Mouse (Mus musculus): Measurements from ENCODE around the gene Olfr573-ps1. TPM values are rescaled to one million over a fixed set of nuclear protein-coding genes. Genes with fewer than 3 reads are reported as not detected.

Olfr573-ps1 gene
- polyA plus RNA-seq (2015; fragmentation: Illumina TruSeq; extraction: RNeasy Lipid Tissue Mini Kit (QIAGEN cat#74804); ENCODE audit: insufficient read depth, low read depth, low replicate concordance): not detected

DNA sequence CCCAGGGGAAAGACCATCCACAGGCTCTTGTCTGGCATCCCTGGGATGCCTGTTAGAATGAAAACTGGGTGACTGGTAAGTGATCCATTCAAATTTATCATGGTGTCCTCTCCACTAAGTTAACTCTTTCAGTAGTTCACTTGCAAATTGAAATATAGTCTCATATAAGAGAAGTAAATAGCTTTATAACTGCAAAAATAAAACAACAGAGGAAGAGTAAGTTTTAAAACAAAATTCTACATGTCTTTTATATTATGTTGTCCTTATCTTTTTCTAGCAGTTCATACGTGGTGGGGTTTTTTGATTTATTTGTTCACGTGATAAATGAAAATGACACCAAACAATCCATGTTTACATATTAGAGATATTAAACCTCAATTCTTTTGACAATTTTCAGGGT lies at the start of gene Olfr573-ps1:
Gene Olfr573-ps1, minus strand, starts transcription at position 101 of the 400 bp plus-strand sequence.

DNA sequence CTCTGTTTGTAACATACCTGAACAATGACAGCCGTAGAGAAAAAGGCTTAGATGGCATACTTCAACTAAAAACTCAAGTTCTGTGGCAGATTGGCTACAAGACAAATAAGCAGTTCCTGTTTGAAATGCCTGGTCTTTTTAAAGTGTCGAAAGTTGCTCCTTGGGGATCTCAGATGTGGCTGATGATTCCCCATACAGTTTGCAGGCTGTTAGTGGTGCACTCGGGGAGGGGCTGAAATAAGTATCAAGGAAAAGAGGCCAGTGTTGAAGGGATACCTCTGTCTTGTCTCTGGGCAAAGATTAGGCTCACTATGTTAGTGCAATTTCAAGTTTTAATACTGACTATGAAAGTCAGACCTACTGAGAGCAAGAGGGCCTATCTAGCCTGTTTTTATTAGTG lies 46.8 kb upstream of the Olfr573-ps1 start, which contains the start of gene Olfr578:
Gene Olfr578, minus strand, starts transcription at position 101 of the 400 bp plus-strand sequence.

DNA sequence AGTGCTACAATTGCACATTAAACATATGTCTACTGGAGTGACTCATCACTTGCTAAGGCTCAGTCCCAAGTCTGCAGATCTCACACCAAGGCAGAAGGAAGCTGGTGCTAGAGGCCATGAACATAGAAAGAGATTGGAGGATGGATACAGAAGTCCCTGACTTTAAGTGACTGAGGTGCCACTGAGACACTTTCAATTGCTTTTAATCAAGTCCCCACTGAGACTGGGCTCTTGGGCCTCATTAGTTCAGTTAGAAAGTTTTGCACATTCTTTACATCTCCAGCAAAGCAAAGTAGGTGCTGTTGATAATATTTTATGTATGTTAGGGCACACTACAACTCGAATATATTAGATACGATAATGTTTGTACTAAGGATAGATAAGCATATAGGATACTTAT lies 33.5 kb upstream of the Olfr573-ps1 start, which contains the start of gene Olfr577:
Gene Olfr577, minus strand, starts transcription at position 101 of the 400 bp plus-strand sequence.

DNA sequence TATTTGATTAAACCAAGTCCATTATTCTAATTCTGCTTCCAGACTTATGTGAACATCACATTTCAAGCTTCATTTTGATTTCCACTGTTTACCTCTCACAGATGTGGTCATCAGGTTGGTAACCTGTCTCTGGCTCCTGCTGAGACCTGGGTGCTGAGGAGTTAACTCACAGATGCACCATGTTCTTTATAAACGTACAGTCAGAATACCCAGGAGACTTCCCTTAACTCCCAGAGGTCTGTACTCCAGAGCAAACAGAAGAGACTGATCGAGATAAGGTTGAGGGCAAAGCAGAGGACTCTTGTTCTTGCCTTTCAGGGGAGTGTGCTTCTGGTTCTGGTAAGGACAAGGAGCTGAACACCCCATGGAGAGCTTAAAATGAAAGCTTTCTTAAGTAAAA lies 20.0 kb upstream of the Olfr573-ps1 start, which contains the start of gene Olfr576:
Gene Olfr576, plus strand, starts transcription at position 301 of the 400 bp plus-strand sequence.

DNA sequence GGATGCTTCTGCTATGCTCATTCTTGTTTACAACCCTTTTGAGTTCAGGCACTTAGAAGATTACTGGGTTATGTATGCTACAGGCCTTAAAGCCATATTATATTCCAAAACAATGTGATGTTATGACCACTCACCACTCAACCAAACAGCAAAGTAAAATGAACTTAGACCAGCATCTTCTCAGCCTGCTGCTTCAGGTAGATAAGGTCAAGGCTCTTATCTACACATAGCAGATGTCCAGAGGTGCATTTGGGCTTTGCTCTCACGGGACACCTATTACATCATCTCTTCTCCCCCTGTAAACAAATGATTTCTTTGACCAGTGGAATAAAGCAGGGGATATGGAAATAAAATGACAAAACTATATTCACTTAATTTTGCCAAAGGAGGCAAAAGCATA lies 16.2 kb upstream of the Olfr573-ps1 start, which contains the start of gene Olfr575:
Gene Olfr575, minus strand, starts transcription at position 183 of the 400 bp plus-strand sequence.

DNA sequence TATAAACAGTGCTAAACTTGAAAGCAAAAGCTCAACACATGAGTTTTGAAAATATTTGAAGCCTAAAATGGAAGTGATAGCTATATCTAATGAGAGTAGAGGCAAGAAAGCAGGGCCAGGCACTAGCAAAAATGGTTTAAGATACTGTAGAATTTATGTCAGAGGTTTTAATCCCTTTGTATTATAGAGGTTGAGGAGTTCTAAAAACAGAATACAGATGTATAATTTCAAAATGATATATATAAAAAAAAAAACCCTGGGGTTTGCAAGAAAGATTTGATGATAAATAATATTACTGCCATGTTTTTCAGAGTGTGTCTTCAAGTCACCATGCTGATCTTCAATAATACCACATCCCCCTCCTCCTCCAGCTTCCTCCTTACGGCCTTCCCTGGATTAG lies 5.8 kb upstream of the Olfr573-ps1 start, which contains the start of gene Olfr574:
Gene Olfr574, plus strand, starts transcription at position 301 of the 400 bp plus-strand sequence.

DNA sequence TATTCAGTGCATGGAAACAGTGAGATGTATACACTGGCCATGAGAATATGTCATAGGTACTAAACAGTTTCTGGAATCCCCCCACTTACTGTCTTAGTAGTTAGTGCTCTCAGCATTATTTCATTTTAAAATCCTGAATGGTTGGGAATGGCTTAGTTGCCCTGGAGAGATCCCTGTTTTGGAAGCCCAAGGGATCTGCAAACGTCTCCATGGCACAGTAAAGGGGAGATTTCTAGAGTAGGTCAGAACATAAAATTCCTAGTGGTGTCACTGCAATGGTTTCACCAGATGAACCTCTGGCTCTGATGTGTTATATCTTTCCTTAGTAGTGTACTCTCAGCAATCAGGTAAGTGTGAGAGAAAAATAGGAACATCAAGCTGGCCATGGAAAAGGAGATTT lies 18.3 kb downstream of the Olfr573-ps1 start, which contains the start of gene Olfr572:
Gene Olfr572, plus strand, starts transcription at position 301 of the 400 bp plus-strand sequence.

DNA sequence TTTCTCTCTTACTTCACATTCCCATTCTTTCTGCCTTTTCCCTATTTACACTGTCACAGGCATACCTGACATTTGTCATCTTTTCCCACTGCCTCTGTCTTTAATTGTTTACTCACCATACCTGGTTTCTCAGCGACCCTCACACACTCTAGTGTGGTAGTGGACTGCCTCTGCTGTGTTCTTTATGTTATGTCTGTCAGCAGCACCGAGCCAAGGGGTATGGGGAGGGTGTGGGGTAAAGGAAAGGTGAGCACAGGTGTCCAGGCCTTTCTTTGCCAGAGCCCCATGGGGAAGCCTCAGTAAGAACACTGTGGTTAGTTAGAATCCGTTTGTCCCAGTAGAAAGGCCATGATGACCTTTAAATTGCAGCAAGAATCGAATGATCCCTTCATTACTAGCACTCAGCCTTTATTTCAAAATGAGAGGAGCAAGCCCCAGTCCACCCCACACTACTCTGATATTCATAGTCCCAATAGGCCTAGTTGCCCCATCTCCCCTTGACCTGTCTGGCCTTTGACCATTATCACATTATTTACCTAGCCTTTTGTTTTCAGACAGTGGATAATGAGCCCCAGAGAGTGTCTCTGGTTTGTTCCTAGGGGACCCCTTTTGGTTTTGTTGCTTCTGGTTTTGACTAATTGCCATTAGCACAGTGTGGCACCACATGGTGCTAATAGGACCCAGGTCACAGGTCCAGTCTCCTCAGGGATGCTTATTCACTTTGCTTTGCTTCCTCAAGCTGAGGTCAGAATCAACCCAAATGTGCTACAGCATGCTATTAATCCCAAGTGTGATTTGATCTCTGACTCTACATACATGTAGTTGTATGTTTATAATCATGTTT lies 25.1 kb downstream of the Olfr573-ps1 start, which contains the start of gene Olfr571:
Gene Olfr571, minus strand, starts transcription at position 505 of the 844 bp plus-strand sequence.

Other genes with a start within 250 kb of the Olfr573-ps1 start
- not detected for gene Olfr557, start 246.7 kb downstream of the Olfr573-ps1 start, polyA plus RNA-seq (2015; fragmentation: Illumina TruSeq; extraction: RNeasy Lipid Tissue Mini Kit (QIAGEN cat#74804); ENCODE audit: insufficient read depth, low read depth, low replicate concordance)
- 0.44 TPM for gene Olfr558, start 240.4 kb downstream of the Olfr573-ps1 start, polyA plus RNA-seq (2015; fragmentation: Illumina TruSeq; extraction: RNeasy Lipid Tissue Mini Kit (QIAGEN cat#74804); ENCODE audit: insufficient read depth, low read depth, low replicate concordance)
- gene Olfr33, start 223.5 kb downstream of the Olfr573-ps1 start, polyA plus RNA-seq (2015; fragmentation: Illumina TruSeq; extraction: RNeasy Lipid Tissue Mini Kit (QIAGEN cat#74804); ENCODE audit: insufficient read depth, low read depth, low replicate concordance): not detected
- gene Olfr559, start 215.1 kb downstream of the Olfr573-ps1 start, polyA plus RNA-seq (2015; fragmentation: Illumina TruSeq; extraction: RNeasy Lipid Tissue Mini Kit (QIAGEN cat#74804); ENCODE audit: insufficient read depth, low read depth, low replicate concordance): not detected
- not detected for gene Olfr560, start 183.2 kb downstream of the Olfr573-ps1 start, polyA plus RNA-seq (2015; fragmentation: Illumina TruSeq; extraction: RNeasy Lipid Tissue Mini Kit (QIAGEN cat#74804); ENCODE audit: insufficient read depth, low read depth, low replicate concordance)
- gene Olfr78, start 183.1 kb downstream of the Olfr573-ps1 start, polyA plus RNA-seq (2015; fragmentation: Illumina TruSeq; extraction: RNeasy Lipid Tissue Mini Kit (QIAGEN cat#74804); ENCODE audit: insufficient read depth, low read depth, low replicate concordance): 2.1 TPM
- not detected for gene Olfr561, start 171.4 kb downstream of the Olfr573-ps1 start, polyA plus RNA-seq (2015; fragmentation: Illumina TruSeq; extraction: RNeasy Lipid Tissue Mini Kit (QIAGEN cat#74804); ENCODE audit: insufficient read depth, low read depth, low replicate concordance)
- gene Olfr564, start 139.1 kb downstream of the Olfr573-ps1 start, polyA plus RNA-seq (2015; fragmentation: Illumina TruSeq; extraction: RNeasy Lipid Tissue Mini Kit (QIAGEN cat#74804); ENCODE audit: insufficient read depth, low read depth, low replicate concordance): not detected
- not detected for gene Olfr566, start 83.8 kb downstream of the Olfr573-ps1 start, polyA plus RNA-seq (2015; fragmentation: Illumina TruSeq; extraction: RNeasy Lipid Tissue Mini Kit (QIAGEN cat#74804); ENCODE audit: insufficient read depth, low read depth, low replicate concordance)
- gene Olfr568, start 65.5 kb downstream of the Olfr573-ps1 start, polyA plus RNA-seq (2015; fragmentation: Illumina TruSeq; extraction: RNeasy Lipid Tissue Mini Kit (QIAGEN cat#74804); ENCODE audit: insufficient read depth, low read depth, low replicate concordance): not detected
- gene Olfr569, start 51.7 kb downstream of the Olfr573-ps1 start, polyA plus RNA-seq (2015; fragmentation: Illumina TruSeq; extraction: RNeasy Lipid Tissue Mini Kit (QIAGEN cat#74804); ENCODE audit: insufficient read depth, low read depth, low replicate concordance): not detected
- gene Olfr570, start 48.0 kb downstream of the Olfr573-ps1 start, polyA plus RNA-seq (2015; fragmentation: Illumina TruSeq; extraction: RNeasy Lipid Tissue Mini Kit (QIAGEN cat#74804); ENCODE audit: insufficient read depth, low read depth, low replicate concordance): not detected
- gene Olfr571, start 25.0 kb downstream of the Olfr573-ps1 start, polyA plus RNA-seq (2015; fragmentation: Illumina TruSeq; extraction: RNeasy Lipid Tissue Mini Kit (QIAGEN cat#74804); ENCODE audit: insufficient read depth, low read depth, low replicate concordance): not detected
- gene Olfr572, start 18.2 kb downstream of the Olfr573-ps1 start, polyA plus RNA-seq (2015; fragmentation: Illumina TruSeq; extraction: RNeasy Lipid Tissue Mini Kit (QIAGEN cat#74804); ENCODE audit: insufficient read depth, low read depth, low replicate concordance): not detected
- not detected for gene Olfr574, start 5.9 kb upstream of the Olfr573-ps1 start, polyA plus RNA-seq (2015; fragmentation: Illumina TruSeq; extraction: RNeasy Lipid Tissue Mini Kit (QIAGEN cat#74804); ENCODE audit: insufficient read depth, low read depth, low replicate concordance)
- gene Olfr575, start 16.2 kb upstream of the Olfr573-ps1 start, polyA plus RNA-seq (2015; fragmentation: Illumina TruSeq; extraction: RNeasy Lipid Tissue Mini Kit (QIAGEN cat#74804); ENCODE audit: insufficient read depth, low read depth, low replicate concordance): not detected
- not detected for gene Olfr576, start 20.1 kb upstream of the Olfr573-ps1 start, polyA plus RNA-seq (2015; fragmentation: Illumina TruSeq; extraction: RNeasy Lipid Tissue Mini Kit (QIAGEN cat#74804); ENCODE audit: insufficient read depth, low read depth, low replicate concordance)
- gene Olfr577, start 33.4 kb upstream of the Olfr573-ps1 start, polyA plus RNA-seq (2015; fragmentation: Illumina TruSeq; extraction: RNeasy Lipid Tissue Mini Kit (QIAGEN cat#74804); ENCODE audit: insufficient read depth, low read depth, low replicate concordance): not detected
- gene Olfr578, start 46.7 kb upstream of the Olfr573-ps1 start, polyA plus RNA-seq (2015; fragmentation: Illumina TruSeq; extraction: RNeasy Lipid Tissue Mini Kit (QIAGEN cat#74804); ENCODE audit: insufficient read depth, low read depth, low replicate concordance): not detected
- gene Olfr582, start 95.4 kb upstream of the Olfr573-ps1 start, polyA plus RNA-seq (2015; fragmentation: Illumina TruSeq; extraction: RNeasy Lipid Tissue Mini Kit (QIAGEN cat#74804); ENCODE audit: insufficient read depth, low read depth, low replicate concordance): not detected
- not detected for gene Olfr583, start 108.7 kb upstream of the Olfr573-ps1 start, polyA plus RNA-seq (2015; fragmentation: Illumina TruSeq; extraction: RNeasy Lipid Tissue Mini Kit (QIAGEN cat#74804); ENCODE audit: insufficient read depth, low read depth, low replicate concordance)
- gene Olfr584, start 139.3 kb upstream of the Olfr573-ps1 start, polyA plus RNA-seq (2015; fragmentation: Illumina TruSeq; extraction: RNeasy Lipid Tissue Mini Kit (QIAGEN cat#74804); ENCODE audit: insufficient read depth, low read depth, low replicate concordance): not detected
- not detected for gene Olfr585, start 155.1 kb upstream of the Olfr573-ps1 start, polyA plus RNA-seq (2015; fragmentation: Illumina TruSeq; extraction: RNeasy Lipid Tissue Mini Kit (QIAGEN cat#74804); ENCODE audit: insufficient read depth, low read depth, low replicate concordance)
- gene Olfr586, start 183.1 kb upstream of the Olfr573-ps1 start, polyA plus RNA-seq (2015; fragmentation: Illumina TruSeq; extraction: RNeasy Lipid Tissue Mini Kit (QIAGEN cat#74804); ENCODE audit: insufficient read depth, low read depth, low replicate concordance): not detected
- gene Olfr588-ps1, start 198.3 kb upstream of the Olfr573-ps1 start, polyA plus RNA-seq (2015; fragmentation: Illumina TruSeq; extraction: RNeasy Lipid Tissue Mini Kit (QIAGEN cat#74804); ENCODE audit: insufficient read depth, low read depth, low replicate concordance): not detected
- not detected for gene Olfr589, start 213.8 kb upstream of the Olfr573-ps1 start, polyA plus RNA-seq (2015; fragmentation: Illumina TruSeq; extraction: RNeasy Lipid Tissue Mini Kit (QIAGEN cat#74804); ENCODE audit: insufficient read depth, low read depth, low replicate concordance)
- gene Olfr591, start 235.8 kb upstream of the Olfr573-ps1 start, polyA plus RNA-seq (2015; fragmentation: Illumina TruSeq; extraction: RNeasy Lipid Tissue Mini Kit (QIAGEN cat#74804); ENCODE audit: insufficient read depth, low read depth, low replicate concordance): not detected
- gene Olfr592, start 242.2 kb upstream of the Olfr573-ps1 start, polyA plus RNA-seq (2015; fragmentation: Illumina TruSeq; extraction: RNeasy Lipid Tissue Mini Kit (QIAGEN cat#74804); ENCODE audit: insufficient read depth, low read depth, low replicate concordance): not detected

All from pancreas, adult 10 weeks (tissue).